Mouse (Mus musculus) heart, postnatal 0 days (tissue): ENCODE measurements around the gene Tspan8.

Experiments
- CTCF ChIP-seq: IDR thresholded peaks from 2 replicates; pipeline ENCODE4 v1.5.1; 2016; ENCODE audit warnings: antibody characterized with exemption, control low read depth, low read depth
- EP300 ChIP-seq: IDR thresholded peaks from 2 replicates; pipeline ENCODE4 v1.6.1; 2016; ENCODE audit warnings: antibody characterized with exemption, low read depth

DNA sequence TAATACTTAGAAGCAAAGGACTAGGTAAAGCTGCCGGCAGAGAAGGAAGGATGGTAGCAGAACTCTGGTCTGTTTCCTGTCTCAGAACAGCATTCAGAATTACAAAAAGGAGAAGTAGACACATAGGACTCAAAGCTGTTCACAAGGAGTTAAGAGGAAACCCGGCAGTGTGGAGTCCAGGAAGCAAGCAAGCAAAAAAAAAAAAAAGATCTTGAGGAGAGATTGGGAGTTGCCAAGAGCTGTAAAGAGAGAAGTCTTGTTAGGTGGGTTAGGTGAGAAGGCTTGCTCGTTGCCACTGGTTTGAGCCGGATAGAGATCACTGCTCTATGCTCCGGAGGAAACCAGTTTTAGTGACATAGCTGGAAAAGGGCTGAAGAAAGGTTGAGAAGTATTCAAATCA is 10.6 kb upstream of the Tspan8 start:
- TF ChIP-seq CTCF (no peak), EP300 (no peak)
